Mouse (Mus musculus): ENCODE results near the gene Dhrs13.

DNA sequence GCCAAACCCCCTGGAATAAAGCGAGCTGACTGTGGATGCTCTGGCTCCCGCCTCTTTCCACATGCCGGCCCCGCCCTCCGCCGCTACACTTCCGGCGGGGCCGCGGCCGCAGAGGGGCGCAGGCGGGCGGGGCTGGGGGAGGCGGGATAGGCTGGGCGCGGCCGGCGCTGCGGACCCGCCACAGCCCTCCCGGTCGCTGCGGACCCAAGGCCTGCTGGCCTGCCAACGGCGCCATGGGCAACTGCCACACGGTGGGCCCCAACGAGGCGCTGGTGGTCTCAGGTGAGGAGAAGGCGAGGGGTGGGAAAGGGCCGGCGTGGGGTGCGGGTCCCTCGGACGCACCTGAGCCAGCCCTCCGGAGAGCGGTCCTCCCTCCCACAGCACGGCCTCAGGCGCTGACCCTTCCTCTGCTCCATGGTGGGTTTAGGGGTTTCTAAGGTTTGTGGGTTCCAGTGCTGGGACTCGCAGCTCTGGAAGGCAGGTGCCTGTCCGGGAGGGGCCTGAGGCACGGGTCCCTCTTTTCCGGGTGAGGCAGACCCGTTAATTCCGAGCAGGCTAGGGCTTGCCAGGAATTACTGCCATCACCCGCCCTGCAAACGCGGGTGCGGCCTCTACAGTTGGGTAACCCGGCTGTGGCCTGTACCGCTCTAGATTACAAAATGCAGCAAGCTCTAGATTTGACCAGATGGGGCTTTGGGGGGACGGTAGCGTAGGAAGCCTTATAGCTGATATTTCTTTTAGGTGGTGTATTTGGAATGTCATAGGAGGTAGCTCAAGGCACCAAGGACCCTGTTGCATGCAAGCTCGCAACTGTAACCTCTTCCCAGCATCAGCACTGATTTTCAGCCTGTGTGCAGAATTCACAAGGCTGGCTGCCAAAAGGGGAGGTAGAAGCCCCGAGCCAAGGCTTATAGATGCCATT, 6.0 kb downstream of the Dhrs13 start, which contains the start of gene Flot2:
- TF ChIP-seq MAFK (IDR thresholded peaks at IDR 0.05; ENCODE audit: insufficient read depth, low read depth, low read length) (no peak), HCFC1 (IDR thresholded peaks at IDR 0.05; ENCODE audit: borderline replicate concordance, insufficient read depth, low read length) (no peak), ZC3H11A (IDR thresholded peaks at IDR 0.05; ENCODE audit: borderline replicate concordance, low read depth, low read length) (no peak), ZNF384 (IDR thresholded peaks at IDR 0.05; ENCODE audit: low read depth, low read length) (no peak)
